Mouse (Mus musculus) cerebellum, adult 2 months (tissue): Measurements from ENCODE around the gene Pdgfb. TPM values are rescaled to one million over a fixed set of nuclear protein-coding genes. Genes with fewer than 3 reads are reported as not detected.

Experiments used
- DNase-seq, 2 experiments: peaks; one replicate each; pipeline ENCODE4 v3.0.0; 2021
- H3K27ac ChIP-seq: fragments of 200-500 bp; 2 replicates; pipeline ENCODE4 v1.5.1; 2012; ENCODE audit warnings: low read length, control low read depth, inconsistent platforms; ENCODE audit not compliant: insufficient read depth
- H3K27me3 ChIP-seq: fragments of 200-500 bp; 2 replicates; pipeline ENCODE4 v1.6.1; 2012; ENCODE audit warnings: inconsistent platforms, mild to moderate bottlenecking, low read length, moderate library complexity; ENCODE audit not compliant: control insufficient read depth, insufficient read depth
- H3K4me1 ChIP-seq: fragments of 200-500 bp; 2 replicates; pipeline ENCODE4 v1.6.1; 2011; ENCODE audit warnings: low read length; ENCODE audit not compliant: control insufficient read depth, insufficient read depth
- H3K4me3 ChIP-seq: fragments of 200-500 bp; replicated peaks from 2 replicates; pipeline ENCODE3; 2011; ENCODE audit warnings: mild to moderate bottlenecking, low read depth, low read length, control low read depth; ENCODE audit not compliant: insufficient read depth
- CTCF ChIP-seq: fragments of 200-500 bp; IDR thresholded peaks from 2 replicates; pipeline ENCODE4 v1.5.1; 2011; ENCODE audit warnings: low read depth, mild to moderate bottlenecking, control low read depth, low read length, moderate library complexity, borderline replicate concordance; ENCODE audit not compliant: insufficient read depth
- POLR2A ChIP-seq: fragments of 200-500 bp; IDR thresholded peaks from 2 replicates; pipeline ENCODE4 v1.6.1; 2011; ENCODE audit warnings: low read length, control low read depth, borderline replicate concordance; ENCODE audit not compliant: insufficient read depth
- WGBS: fragments of 180-500 bp; shearing (Covaris S2); methylation state at CpG from one replicate; pipeline ENCODE4 v1.1.7; 2018; 5-methylcytosine and 5-hydroxymethylcytosine counted together
- polyA plus RNA-seq: library from polyadenylated mRNA; depleted of rRNA; stranded (reverse); fragments of >200 nt; gene quantifications from 2 replicates; pipeline ENCODE4 v1.2.3, GENCODE M21; 2012

Gene Pdgfb
- polyA plus RNA-seq, 1 experiment = 16.0 TPM

DNA sequence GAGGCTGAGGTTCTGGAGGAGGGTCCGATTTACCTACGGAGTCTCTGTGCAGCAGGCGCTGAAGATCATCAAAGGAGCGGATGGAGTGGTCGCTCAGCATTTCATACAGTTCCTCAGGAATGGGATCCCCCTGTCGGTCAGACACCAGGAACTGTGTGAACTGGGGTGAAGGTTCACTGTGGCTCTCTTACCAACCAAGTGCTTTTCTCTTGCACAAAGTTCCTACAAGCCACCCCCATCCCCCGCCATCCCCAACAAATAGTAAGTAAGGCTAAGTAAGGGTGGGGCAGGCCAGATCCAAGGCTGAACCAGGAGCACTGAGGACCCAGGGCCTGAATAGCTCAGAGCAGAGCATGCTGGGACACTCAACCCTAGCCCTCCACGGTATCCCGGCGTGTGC lies 9.3 kb downstream of the Pdgfb start:
- Histone ChIP-seq H3K4me3 (no peak overlapping the region), H3K27me3 (no peaks in the 10 kb centered on the region), H3K27ac (no peak overlapping the region), H3K4me1 (no peaks in the 10 kb centered on the region)
- DNase-seq = no peak
- WGBS = 90% methylated on average over 10 of the region's 10 CpGs
- no peak for TF ChIP-seq POLR2A

DNA sequence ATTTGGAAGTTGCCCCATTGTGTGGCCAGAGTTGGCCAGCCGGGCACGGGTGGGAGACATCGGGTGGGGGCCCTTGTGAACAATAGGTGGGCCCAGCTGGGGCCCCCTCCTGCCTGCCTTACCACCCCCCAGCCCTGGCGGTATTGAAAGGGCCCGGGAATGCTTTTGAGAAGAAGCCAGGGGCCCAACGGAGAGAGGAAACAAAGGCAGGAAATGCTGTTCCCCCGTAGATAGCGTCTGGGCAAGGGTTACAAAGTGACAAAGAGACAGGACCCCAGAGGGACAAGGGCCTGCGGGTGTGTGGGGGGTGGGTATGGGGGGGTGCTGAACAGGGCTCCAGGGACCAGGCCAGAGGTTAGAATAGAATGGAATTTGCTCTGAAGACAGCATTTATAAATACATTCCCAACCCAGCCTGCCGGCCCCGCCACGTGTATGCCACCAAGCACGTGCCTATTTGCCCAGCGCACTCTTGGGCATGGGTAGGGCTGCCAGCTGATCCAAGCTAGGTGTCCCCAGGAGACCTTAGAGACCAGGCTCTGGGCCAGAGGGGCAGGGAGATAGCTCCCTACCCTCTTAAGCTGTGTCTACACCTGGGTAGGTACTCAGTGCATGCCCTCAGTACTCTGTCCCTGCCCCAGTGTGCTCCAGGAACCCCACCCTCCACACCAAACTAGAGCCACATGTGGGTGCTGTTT lies 10.0 kb downstream of the Pdgfb start:
- no peak for TF ChIP-seq POLR2A
- no peak for TF ChIP-seq CTCF
- no peak for DNase-seq
- no peaks in the 10 kb centered on the region for H3K27me3 ChIP-seq
- H3K4me1 ChIP-seq = no peaks in the 10 kb centered on the region
- no peak overlapping the region for H3K4me3 ChIP-seq
- 28% methylated on average over 14 of the region's 14 CpGs for WGBS
- H3K27ac ChIP-seq = no peak overlapping the region

DNA sequence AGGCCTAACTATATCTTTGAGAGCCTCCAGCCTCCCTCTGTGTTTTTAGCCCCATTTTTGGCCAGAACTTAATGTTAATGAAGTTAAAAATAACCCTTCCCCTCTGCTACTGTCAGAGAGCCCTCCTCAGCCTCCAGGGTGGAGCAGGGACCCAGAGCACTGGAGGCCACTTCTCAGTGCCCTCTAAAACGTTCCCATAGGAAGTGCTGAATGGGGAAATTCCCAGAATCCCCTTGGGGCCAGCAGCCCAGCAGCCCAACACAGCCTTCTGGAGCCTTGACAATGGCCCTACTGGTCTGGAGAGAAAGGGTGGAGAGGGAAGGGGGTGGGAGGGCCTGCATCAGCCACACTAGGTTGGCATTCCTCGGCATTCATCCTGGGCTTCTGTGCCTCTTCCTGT lies 11.2 kb downstream of the Pdgfb start:
- Histone ChIP-seq H3K27ac (no peak overlapping the region), H3K4me3 (no peak overlapping the region), H3K27me3 (no peaks in the 10 kb centered on the region), H3K4me1 (no peaks in the 10 kb centered on the region)
- WGBS = 73% methylated on average over 2 of the region's 2 CpGs
- TF ChIP-seq POLR2A (no peak), CTCF (no peak)
- no peak for DNase-seq

DNA sequence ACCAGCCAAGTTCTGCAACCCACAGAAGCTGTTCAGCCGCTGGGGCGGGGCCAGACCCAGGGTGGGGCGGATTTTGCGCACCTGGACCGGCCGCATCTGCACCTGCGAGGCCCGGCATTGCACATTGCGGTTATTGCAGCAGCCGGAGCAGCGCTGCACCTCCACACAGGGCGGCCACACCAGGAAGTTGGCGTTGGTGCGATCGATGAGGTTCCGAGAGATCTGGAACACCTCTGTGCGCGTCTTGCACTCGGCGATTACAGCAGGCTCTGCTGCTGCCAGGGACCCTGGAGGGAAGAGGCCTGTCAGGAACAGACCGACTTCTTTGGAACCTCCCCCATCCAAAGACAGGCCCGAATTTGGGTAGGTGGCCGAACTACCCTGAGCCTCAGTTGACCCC lies 13.2 kb downstream of the Pdgfb start:
- no peak overlapping the region for H3K4me3 ChIP-seq
- no peaks in the 10 kb centered on the region for H3K27me3 ChIP-seq
- H3K4me1 ChIP-seq = no peaks in the 10 kb centered on the region
- 86% methylated on average over 23 of the region's 23 CpGs for WGBS
- TF ChIP-seq CTCF = no peak
- no peak for TF ChIP-seq POLR2A
- DNase-seq = no peak
- no peak overlapping the region for H3K27ac ChIP-seq

DNA sequence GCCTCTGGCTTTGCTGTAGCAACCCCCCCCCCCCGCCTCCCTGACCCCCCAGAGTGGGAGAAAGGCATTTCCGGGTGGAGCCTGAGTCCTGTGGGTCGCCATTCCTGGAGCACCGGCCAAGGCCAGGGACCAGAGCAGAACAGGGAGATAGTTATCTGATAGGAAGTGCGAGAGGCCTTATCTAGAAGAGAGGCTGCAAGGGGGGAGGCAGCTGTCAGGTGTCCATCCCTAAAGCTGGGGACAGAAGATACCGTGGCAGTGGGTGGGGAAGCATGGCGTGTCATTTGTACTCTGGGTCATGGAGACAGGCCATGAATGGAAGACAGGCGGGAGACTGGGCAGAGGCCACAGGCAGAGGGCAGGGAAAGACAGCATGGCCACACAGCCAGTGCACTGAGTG lies 14.1 kb downstream of the Pdgfb start:
- no peak for DNase-seq
- Histone ChIP-seq H3K4me1 (no peaks in the 10 kb centered on the region), H3K27ac (no peak overlapping the region), H3K4me3 (no peak overlapping the region), H3K27me3 (no peaks in the 10 kb centered on the region)
- 53% methylated on average over 8 of the region's 8 CpGs for WGBS
- TF ChIP-seq POLR2A = no peak
- no peak for TF ChIP-seq CTCF

DNA sequence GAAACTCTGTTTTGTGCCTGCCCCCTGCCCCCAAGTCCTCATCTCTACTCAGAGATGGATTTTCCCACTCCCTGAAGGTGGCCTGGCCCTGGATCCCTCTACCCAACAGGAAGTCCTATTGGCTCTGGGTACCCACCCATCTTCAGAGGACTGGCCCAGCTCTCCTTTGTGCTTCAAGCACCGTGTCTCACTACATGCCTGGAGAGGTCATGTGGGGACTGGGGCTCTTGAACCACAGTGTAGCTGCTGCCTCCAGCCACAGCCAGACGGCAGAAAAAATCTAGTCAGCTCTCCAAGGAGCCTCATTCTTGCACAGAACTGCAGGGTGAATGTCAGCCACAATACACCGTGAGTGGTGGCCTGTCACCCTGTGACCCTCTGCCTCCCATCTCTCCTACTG lies 16.8 kb downstream of the Pdgfb start:
- Histone ChIP-seq H3K27ac (no peak overlapping the region), H3K4me1 (no peaks in the 10 kb centered on the region), H3K27me3 (no peaks in the 10 kb centered on the region), H3K4me3 (no peak overlapping the region)
- 56% methylated on average over 3 of the region's 3 CpGs for WGBS
- TF ChIP-seq CTCF (no peak), POLR2A (no peak)
- DNase-seq = no peak

DNA sequence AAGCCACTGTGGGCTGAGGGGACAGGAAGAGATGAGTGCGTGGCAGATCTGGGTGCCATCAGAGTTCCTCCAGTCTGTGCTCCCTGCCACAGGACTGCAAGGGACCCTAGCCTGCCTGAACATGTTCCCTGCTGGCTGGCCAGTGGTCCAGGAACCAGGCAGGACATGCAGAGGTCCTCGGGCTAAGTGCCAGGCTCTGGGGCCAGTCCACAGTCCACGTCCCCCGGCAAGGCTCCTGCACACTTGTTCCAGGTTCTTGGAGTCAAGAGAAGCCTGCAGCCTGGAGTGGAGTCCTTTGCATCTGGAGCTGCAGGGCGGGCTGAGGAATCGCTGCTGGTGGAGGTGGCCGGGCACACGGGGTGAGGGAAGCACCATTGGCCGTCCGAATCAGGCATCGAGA lies 18.0 kb downstream of the Pdgfb start:
- TF ChIP-seq CTCF (no peak), POLR2A (no peak)
- Histone ChIP-seq H3K4me3 (no peak overlapping the region), H3K27me3 (no peaks in the 10 kb centered on the region), H3K27ac (no peak overlapping the region), H3K4me1 (no peaks in the 10 kb centered on the region)
- WGBS = 86% methylated on average over 11 of the region's 11 CpGs
- DNase-seq = no peak

DNA sequence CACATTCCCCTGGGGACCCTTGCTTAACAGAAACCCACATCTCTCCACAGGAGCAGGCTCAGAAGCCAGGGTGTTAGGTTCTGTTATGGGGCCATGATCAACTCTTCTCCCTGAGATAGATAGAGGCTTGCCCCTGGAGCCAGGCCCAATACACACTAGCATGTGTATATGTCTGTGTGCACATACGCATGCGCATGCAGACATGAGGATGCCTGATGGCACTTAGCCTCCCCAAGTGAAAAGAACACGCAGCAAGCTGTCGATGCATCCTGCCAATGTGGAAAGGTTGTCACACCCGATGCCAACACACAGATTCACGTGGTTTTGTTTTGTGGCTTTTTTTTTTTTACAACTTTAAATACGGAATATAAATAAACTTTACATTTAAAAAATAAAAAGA lies 19.2 kb downstream of the Pdgfb start:
- no peaks in the 10 kb centered on the region for H3K4me1 ChIP-seq
- no peak overlapping the region for H3K4me3 ChIP-seq
- no peaks in the 10 kb centered on the region for H3K27me3 ChIP-seq
- TF ChIP-seq CTCF = no peak
- TF ChIP-seq POLR2A = no peak
- no peak overlapping the region for H3K27ac ChIP-seq
- 70% methylated on average over 7 of the region's 7 CpGs for WGBS
- no peak for DNase-seq
